Mouse (Mus musculus): ENCODE data around the gene Map3k1. TPM values are rescaled to one million over a fixed set of nuclear protein-coding genes. Genes with fewer than 3 reads are reported as not detected.

The Map3k1 gene
- total RNA-seq, 2 experiments from 2014 or later: 9.4 to 11.2 TPM

GRCm38 (mm10) chr13:111777179-111777578, 31.6 kb downstream of the Map3k1 start:
- DNase-seq (ENCODE audit: low spot score in 2 of 2): no peak
- H3K27ac ChIP-seq: no peak overlapping the region

GRCm38 (mm10) chr13:111772075-111772474, 36.7 kb downstream of the Map3k1 start:
- no peak for DNase-seq (ENCODE audit: low spot score in 2 of 2)
- Histone ChIP-seq H3K4me3 (no peak overlapping the region), H3K27ac (no peak overlapping the region)
- TF ChIP-seq CTCF (conservative IDR thresholded peaks at IDR 0.05): no peak

More at GRCm38 (mm10) chr13:111777179-111777578, 31.6 kb downstream of the Map3k1 start:
- TF ChIP-seq CTCF (conservative IDR thresholded peaks at IDR 0.05): no peak
- no peak overlapping the region for H3K4me3 ChIP-seq

GRCm38 (mm10) chr13:111771232-111771631, 37.6 kb downstream of the Map3k1 start:
- no peak overlapping the region for H3K4me3 ChIP-seq
- DNase-seq (ENCODE audit: low spot score in 2 of 2): peak; percentile 60 to 69
- TF ChIP-seq CTCF (conservative IDR thresholded peaks at IDR 0.05): peak; percentile 90
- H3K27ac ChIP-seq: no peak overlapping the region

- no peak overlapping the region for H3K27ac ChIP-seq
- no peak for DNase-seq (ENCODE audit: low spot score in 2 of 2)
- H3K4me3 ChIP-seq: no peak overlapping the region
- TF ChIP-seq CTCF (conservative IDR thresholded peaks at IDR 0.05): no peak
These were observed 38.0 kb downstream of the Map3k1 start for GRCm38 (mm10) chr13:111770776-111771175.

GRCm38 (mm10) chr13:111762526-111762925, 46.3 kb downstream of the Map3k1 start:
- Histone ChIP-seq H3K4me3 (no peak overlapping the region), H3K27ac (no peak overlapping the region)
- DNase-seq (ENCODE audit: low spot score in 2 of 2): no peak
- TF ChIP-seq CTCF (conservative IDR thresholded peaks at IDR 0.05): no peak

- no peak for TF ChIP-seq CTCF (conservative IDR thresholded peaks at IDR 0.05)
- no peak for DNase-seq (ENCODE audit: low spot score in 2 of 2)
- Histone ChIP-seq H3K4me3 (no peak overlapping the region), H3K27ac (no peak overlapping the region)
These were observed 51.8 kb downstream of the Map3k1 start for GRCm38 (mm10) chr13:111756986-111757385.

- TF ChIP-seq CTCF (conservative IDR thresholded peaks at IDR 0.05): no peak
- no peak overlapping the region for H3K27ac ChIP-seq
These were observed 52.9 kb downstream of the Map3k1 start for GRCm38 (mm10) chr13:111755937-111756336.

GRCm38 (mm10) chr13:111755377-111755776, 53.4 kb downstream of the Map3k1 start:
- Histone ChIP-seq H3K4me3 (no peak overlapping the region), H3K27ac (no peak overlapping the region)
- TF ChIP-seq CTCF (conservative IDR thresholded peaks at IDR 0.05): no peak
- no peak for DNase-seq (ENCODE audit: low spot score in 2 of 2)

More at GRCm38 (mm10) chr13:111755937-111756336, 52.9 kb downstream of the Map3k1 start:
- DNase-seq (ENCODE audit: low spot score in 2 of 2): no peak
- H3K4me3 ChIP-seq: no peak overlapping the region

GRCm38 (mm10) chr13:111753321-111753720, 55.5 kb downstream of the Map3k1 start:
- TF ChIP-seq CTCF (conservative IDR thresholded peaks at IDR 0.05): 0 out of 2 replicates have a peak, but pooled peaks have one; percentile 9
- no peak for DNase-seq (ENCODE audit: low spot score in 2 of 2)
- Histone ChIP-seq H3K4me3 (no peak overlapping the region), H3K27ac (no peak overlapping the region)

- no peak for TF ChIP-seq CTCF (conservative IDR thresholded peaks at IDR 0.05)
- no peak overlapping the region for H3K4me3 ChIP-seq
- no peak for DNase-seq (ENCODE audit: low spot score in 2 of 2)
- no peak overlapping the region for H3K27ac ChIP-seq
These were observed 60.3 kb downstream of the Map3k1 start for GRCm38 (mm10) chr13:111748301-111749062.

- no peak for DNase-seq (ENCODE audit: low spot score in 2 of 2)
- Histone ChIP-seq H3K4me3 (no peak overlapping the region), H3K27ac (no peak overlapping the region)
- TF ChIP-seq CTCF (conservative IDR thresholded peaks at IDR 0.05): no peak
These were observed 62.0 kb downstream of the Map3k1 start for GRCm38 (mm10) chr13:111746831-111747230.

GRCm38 (mm10) chr13:111745216-111745615, 63.6 kb downstream of the Map3k1 start:
- no peak for DNase-seq (ENCODE audit: low spot score in 2 of 2)
- Histone ChIP-seq H3K27ac (no peak overlapping the region), H3K4me3 (no peak overlapping the region)
- TF ChIP-seq CTCF (conservative IDR thresholded peaks at IDR 0.05): no peak

- Histone ChIP-seq H3K27ac (no peak overlapping the region), H3K4me3 (no peak overlapping the region)
- no peak for TF ChIP-seq CTCF (conservative IDR thresholded peaks at IDR 0.05)
- DNase-seq (ENCODE audit: low spot score in 2 of 2): no peak
These were observed 64.4 kb downstream of the Map3k1 start for GRCm38 (mm10) chr13:111744233-111745000.
